Mouse (Mus musculus) limb, embryonic 14.5 days (tissue): ENCODE measurements around the gene Apobec2. TPM values are rescaled to one million over a fixed set of nuclear protein-coding genes. Genes with fewer than 3 reads are reported as not detected.

Experiments used
- ATAC-seq: fragments of 200-750 bp; cut with Nextera tagmentation; 2 replicates; pipeline ENCODE4 v1.8.0; 2017; ENCODE audit warnings: low read depth, moderate number of reproducible peaks, moderate TSS enrichment; ENCODE audit not compliant: low FRiP score
- DNase-seq: peaks from one replicate; pipeline ENCODE4 v3.0.0-alpha.2; 2015; ENCODE audit warnings: low spot score
- H3K27ac ChIP-seq: fragments of 300-500 bp; sonication (generic); replicated peaks from 2 replicates; pipeline ENCODE4 v1.5.1; 2014; ENCODE audit warnings: low read depth, mild to moderate bottlenecking, low read length, moderate library complexity, mixed read lengths
- H3K27me3 ChIP-seq: fragments of 300-500 bp; sonication (generic); 2 replicates; pipeline ENCODE4 v1.6.1; 2014; ENCODE audit warnings: low read length, mixed read lengths; ENCODE audit not compliant: control insufficient read depth, insufficient read depth
- H3K36me3 ChIP-seq: fragments of 300-500 bp; sonication (generic); 2 replicates; pipeline ENCODE4 v1.6.1; 2014; ENCODE audit warnings: mild to moderate bottlenecking, low read length, moderate library complexity, mixed read lengths; ENCODE audit not compliant: control insufficient read depth, insufficient read depth
- H3K4me1 ChIP-seq: fragments of 300-500 bp; sonication (generic); 2 replicates; pipeline ENCODE4 v1.6.1; 2014; ENCODE audit warnings: antibody characterized with exemption, low read length, mixed read lengths; ENCODE audit not compliant: control insufficient read depth, insufficient read depth
- H3K4me2 ChIP-seq: fragments of 300-500 bp; sonication (generic); replicated peaks from 2 replicates; pipeline ENCODE4 v1.6.1; 2014; ENCODE audit warnings: low read depth, mild to moderate bottlenecking, low read length, moderate library complexity; ENCODE audit not compliant: severe bottlenecking
- H3K4me3 ChIP-seq: fragments of 300-500 bp; sonication (generic); replicated peaks from 2 replicates; pipeline ENCODE4 v1.5.1; 2014; ENCODE audit warnings: low read length
- H3K9ac ChIP-seq: fragments of 300-500 bp; sonication (generic); 2 replicates; pipeline ENCODE4 v1.6.1; 2014; ENCODE audit warnings: mild to moderate bottlenecking, low read depth, low read length, moderate library complexity; ENCODE audit not compliant: severe bottlenecking
- H3K9me3 ChIP-seq: fragments of 300-500 bp; sonication (generic); 2 replicates; pipeline ENCODE4 v1.6.1; 2016; ENCODE audit warnings: low read length; ENCODE audit not compliant: control insufficient read depth
- POLR2A ChIP-seq: fragments of 200-500 bp; IDR thresholded peaks from 2 replicates; pipeline ENCODE4 v1.8.0; 2012; ENCODE audit warnings: inconsistent platforms, mild to moderate bottlenecking, moderate library complexity, borderline replicate concordance; ENCODE audit not compliant: insufficient read depth, insufficient read length; ENCODE audit errors: extremely low read depth
- WGBS: fragments of 180-500 bp; shearing (Covaris S2); extraction: QIAGEN DNeasy Blood & Tissue Kit; methylation state at CpG from one replicate; pipeline ENCODE4 v1.1.7; 2014; 5-methylcytosine and 5-hydroxymethylcytosine counted together
- polyA plus RNA-seq, 2 experiments: library from polyadenylated mRNA; depleted of rRNA in 1 of 2; stranded (reverse) in 1 of 2; unstranded in 1 of 2; fragments of >200 nt; fragmentation: Nextera tagmentation in 1 of 2; extraction: Ambion mirVana in 1 of 2; gene quantifications; 2 replicates each; pipeline versions ENCODE4 v1.2.1 to v1.2.3; 2012 to 2014

The Apobec2 gene
- polyA plus RNA-seq, 2 experiments = 25.0 to 42.5 TPM

GRCm38 (mm10) chr17:48454688-48455087, 22.0 kb upstream of the Apobec2 start, which contains the start of gene Unc5cl:
Gene Unc5cl, plus strand, starts transcription at chr17:48454901.
- Histone ChIP-seq H3K27me3 (no peaks in the 10 kb centered on the region), H3K9ac (no peak within 1 kb of the TSS), H3K4me1 (no peaks in the 10 kb centered on the region), H3K4me2 (no peak within 1 kb of the TSS), H3K27ac (no peak within 1 kb of the TSS), H3K4me3 (no peak within 1 kb of the TSS), H3K36me3 (no peaks in the 10 kb centered on the region), H3K9me3 (no peaks in the 10 kb centered on the region)
- ATAC-seq (no peak), DNase-seq (no peak)
- WGBS = 57% methylated on average over 11 of the region's 11 CpGs
- no peak for TF ChIP-seq POLR2A

- ATAC-seq (no peak), DNase-seq (no peak)
- TF ChIP-seq POLR2A = no peak
- Histone ChIP-seq H3K4me2 (no peak overlapping the region), H3K4me1 (no peaks in the 10 kb centered on the region), H3K4me3 (no peak overlapping the region), H3K9ac (no peak overlapping the region), H3K27ac (no peak overlapping the region), H3K36me3 (no peaks in the 10 kb centered on the region), H3K9me3 (no peaks in the 10 kb centered on the region), H3K27me3 (no peaks in the 10 kb centered on the region)
- 56% methylated on average over 7 of the region's 7 CpGs for WGBS
Observed at GRCm38 (mm10) chr17:48454190-48454589, 21.5 kb upstream of the Apobec2 start.

GRCm38 (mm10) chr17:48453489-48453888, 20.8 kb upstream of the Apobec2 start:
- WGBS = 73% methylated on average over 7 of the region's 7 CpGs
- no peak overlapping the region for H3K4me2 ChIP-seq

GRCm38 (mm10) chr17:48451753-48452444, 19.2 kb upstream of the Apobec2 start:
- Histone ChIP-seq H3K9ac (no peak overlapping the region), H3K36me3 (no peaks in the 10 kb centered on the region), H3K4me1 (no peaks in the 10 kb centered on the region), H3K4me3 (no peak overlapping the region), H3K27ac (no peak overlapping the region), H3K4me2 (no peak overlapping the region), H3K27me3 (no peaks in the 10 kb centered on the region), H3K9me3 (no peaks in the 10 kb centered on the region)
- WGBS = 69% methylated on average over 9 of the region's 9 CpGs
- no peak for TF ChIP-seq POLR2A
- no peak for DNase-seq
- ATAC-seq = no peak

More at GRCm38 (mm10) chr17:48453489-48453888, 20.8 kb upstream of the Apobec2 start:
- Histone ChIP-seq H3K36me3 (no peaks in the 10 kb centered on the region), H3K4me3 (no peak overlapping the region), H3K9ac (no peak overlapping the region), H3K4me1 (no peaks in the 10 kb centered on the region), H3K9me3 (no peaks in the 10 kb centered on the region), H3K27me3 (no peaks in the 10 kb centered on the region), H3K27ac (no peak overlapping the region)
- TF ChIP-seq POLR2A = no peak
- ATAC-seq (no peak), DNase-seq (no peak)

GRCm38 (mm10) chr17:48451353-48451675, 18.6 kb upstream of the Apobec2 start, which contains the start of gene Tspo2:
Gene Tspo2, minus strand, starts transcription at chr17:48451522.
- Histone ChIP-seq H3K27ac (no peak within 1 kb of the TSS), H3K27me3 (no peaks in the 10 kb centered on the region), H3K9me3 (no peaks in the 10 kb centered on the region), H3K9ac (no peak within 1 kb of the TSS), H3K4me1 (no peaks in the 10 kb centered on the region), H3K4me2 (no peak within 1 kb of the TSS), H3K36me3 (no peaks in the 10 kb centered on the region), H3K4me3 (no peak within 1 kb of the TSS)
- ATAC-seq (no peak), DNase-seq (no peak)
- no peak for TF ChIP-seq POLR2A
- WGBS = 56% methylated on average over 7 of the region's 7 CpGs
